Mouse (Mus musculus): ENCODE results near the gene Ube2f. TPM values are rescaled to one million over a fixed set of nuclear protein-coding genes. Genes with fewer than 3 reads are reported as not detected.

Ube2f gene
- total RNA-seq (2021), result 71.1 and 79.9 TPM in 2 replicates
- long read RNA-seq, full-length matches to known transcripts, result 64 of 79 reads
- long read RNA-seq, partial matches to known transcripts, result 1 of 79 reads
- long read RNA-seq, other reads (novel, unspliced or antisense), result 14 of 79 reads

DNA sequence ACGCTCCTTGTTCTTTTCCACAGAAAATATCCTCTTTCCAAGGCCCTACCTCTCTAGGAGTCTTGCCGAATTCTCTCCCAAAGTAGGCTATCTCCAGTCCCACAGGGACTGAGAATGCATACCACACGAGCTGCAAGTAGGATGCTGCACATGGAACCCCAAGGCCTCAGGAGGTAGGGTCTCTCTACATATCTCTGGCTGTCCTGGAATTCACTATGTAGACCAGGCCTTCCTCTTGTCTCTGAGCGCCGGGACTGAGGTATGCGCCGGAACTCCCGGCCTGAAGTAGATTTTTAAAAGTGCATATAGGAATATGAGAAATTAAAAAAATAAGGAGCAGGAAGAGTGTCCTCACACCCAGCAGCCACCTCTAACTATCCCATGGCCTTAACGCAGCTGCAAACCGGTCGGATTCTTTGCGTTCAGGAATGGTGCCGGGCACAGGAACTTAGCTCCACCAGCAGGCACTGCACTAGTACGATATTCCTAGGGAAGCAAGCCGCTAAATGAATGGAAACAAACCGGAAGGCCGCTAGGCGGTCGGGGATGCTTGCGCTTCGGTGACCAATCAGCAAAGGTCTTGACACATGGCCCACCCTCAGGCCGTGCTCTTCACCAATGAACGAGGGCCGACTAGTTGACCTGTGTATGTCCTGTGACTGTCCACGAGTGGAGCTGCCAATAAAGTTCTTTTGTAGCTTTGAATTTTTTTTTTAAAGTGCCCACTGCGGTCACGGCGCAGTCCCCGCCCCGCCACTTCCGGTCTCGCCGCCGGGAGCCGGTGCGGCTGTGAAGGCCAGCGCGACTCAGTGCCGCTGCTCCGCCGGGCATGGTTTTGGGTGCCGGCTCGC lies at the start of gene Ube2f:
TSS of gene Ube2f (plus strand) at position 741 of the 851 bp plus-strand sequence.
- DNase-seq, result peak; percentile 89

DNA sequence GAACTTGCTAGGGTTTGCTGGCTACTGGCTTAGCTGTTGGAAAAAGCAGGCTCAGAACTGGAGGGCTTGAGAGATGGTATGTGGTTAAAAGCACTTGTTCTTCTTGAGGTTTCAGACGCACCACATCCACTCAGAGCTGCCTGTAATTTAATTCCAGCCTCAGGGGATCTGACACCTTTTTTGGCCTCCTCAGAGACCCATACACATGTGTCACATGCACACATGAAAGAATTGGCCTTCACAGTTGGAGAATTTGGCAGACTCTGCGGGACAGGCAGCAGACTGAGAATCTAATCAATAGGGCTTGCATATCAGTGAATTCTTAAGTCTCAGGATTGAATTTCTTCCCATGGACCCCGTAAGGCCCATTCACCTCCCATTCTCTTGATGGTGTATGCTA lies 49.0 kb upstream of the Ube2f start:
- DNase-seq, result no peak

DNA sequence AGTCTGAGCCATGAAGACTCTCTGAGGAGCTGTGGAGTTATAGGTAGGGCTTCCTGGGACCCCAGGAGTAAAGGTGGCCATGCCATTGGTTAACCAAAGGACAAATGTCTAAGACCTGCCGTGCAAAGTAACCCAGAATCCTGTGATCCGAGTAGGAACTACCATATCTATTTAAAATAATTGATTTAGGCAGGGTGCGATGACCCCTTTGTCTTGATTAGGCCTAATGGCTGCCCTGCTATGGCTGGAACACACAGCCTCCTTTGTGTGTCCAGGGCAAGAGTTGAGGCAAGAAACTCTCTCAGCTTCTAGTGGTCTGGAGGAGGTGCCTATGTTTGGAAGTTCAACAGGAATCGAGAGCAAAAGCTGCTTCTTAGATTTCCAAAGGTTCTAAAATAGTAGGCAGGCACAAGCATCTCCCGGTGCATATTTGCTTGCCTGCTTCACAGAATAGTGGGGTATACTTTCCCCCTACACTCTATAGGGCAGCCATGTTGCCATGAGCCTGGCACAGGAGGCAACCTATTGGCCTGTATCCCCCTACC lies 45.8 kb upstream of the Ube2f start:
- no peak for DNase-seq

DNA sequence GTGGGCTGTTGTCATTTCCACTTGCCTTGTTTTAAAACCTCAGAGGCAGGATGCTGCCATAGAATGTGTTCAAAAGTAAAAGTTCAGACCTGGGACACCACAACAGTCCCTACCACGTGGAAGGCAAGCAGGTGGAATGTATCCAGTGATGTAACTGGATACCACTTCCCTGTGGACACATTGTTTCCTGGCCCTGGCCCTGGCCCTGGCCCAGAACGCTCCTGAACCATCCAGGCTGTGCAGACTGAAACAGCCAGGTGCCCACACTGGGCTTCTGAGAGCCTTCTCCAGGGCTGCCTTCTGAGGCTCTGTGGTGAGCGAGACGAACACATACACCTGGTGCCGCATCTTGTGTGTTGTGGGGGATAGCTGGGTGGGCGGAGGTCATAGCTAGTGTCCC lies 44.5 kb upstream of the Ube2f start:
- DNase-seq, result no peak

DNA sequence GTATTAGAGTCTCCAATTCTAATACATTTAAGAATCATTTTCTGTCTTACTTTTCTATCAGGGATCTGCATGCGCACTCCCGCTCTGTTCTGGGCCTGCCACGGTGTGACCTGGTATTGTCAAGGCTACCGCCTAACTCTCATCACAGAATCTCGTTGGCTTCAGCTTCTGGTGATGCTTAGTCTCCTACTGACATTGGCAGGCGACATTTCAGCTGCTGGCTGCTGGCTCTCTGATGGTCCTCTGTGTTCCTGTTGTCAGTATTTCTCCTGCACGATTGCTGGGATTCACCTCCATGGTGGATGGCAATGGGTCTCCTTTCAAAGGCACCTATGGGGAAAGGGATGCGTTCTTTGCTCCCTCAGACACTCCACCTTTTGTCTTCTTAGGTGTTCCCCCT lies 43.8 kb upstream of the Ube2f start:
- DNase-seq, result no peak

DNA sequence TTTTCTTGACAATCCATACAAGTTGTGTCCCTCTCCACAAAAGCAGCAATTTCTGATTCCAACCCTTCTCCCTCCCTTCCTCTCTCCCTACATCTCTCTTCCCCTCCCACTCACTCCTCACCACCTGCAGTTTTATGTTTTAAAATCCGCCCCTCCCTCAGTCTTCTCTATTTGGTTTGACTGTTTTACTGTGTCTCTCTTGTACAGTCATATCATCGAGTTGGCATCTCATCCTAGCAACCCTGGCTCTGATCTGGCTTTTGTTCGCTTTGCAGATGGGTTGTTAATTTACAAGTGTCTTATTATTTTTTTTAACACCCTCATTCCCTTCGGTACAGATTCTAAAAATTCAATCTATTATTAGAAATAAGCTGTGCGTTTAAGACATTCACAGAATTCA lies 43.2 kb upstream of the Ube2f start:
- DNase-seq, result no peak

DNA sequence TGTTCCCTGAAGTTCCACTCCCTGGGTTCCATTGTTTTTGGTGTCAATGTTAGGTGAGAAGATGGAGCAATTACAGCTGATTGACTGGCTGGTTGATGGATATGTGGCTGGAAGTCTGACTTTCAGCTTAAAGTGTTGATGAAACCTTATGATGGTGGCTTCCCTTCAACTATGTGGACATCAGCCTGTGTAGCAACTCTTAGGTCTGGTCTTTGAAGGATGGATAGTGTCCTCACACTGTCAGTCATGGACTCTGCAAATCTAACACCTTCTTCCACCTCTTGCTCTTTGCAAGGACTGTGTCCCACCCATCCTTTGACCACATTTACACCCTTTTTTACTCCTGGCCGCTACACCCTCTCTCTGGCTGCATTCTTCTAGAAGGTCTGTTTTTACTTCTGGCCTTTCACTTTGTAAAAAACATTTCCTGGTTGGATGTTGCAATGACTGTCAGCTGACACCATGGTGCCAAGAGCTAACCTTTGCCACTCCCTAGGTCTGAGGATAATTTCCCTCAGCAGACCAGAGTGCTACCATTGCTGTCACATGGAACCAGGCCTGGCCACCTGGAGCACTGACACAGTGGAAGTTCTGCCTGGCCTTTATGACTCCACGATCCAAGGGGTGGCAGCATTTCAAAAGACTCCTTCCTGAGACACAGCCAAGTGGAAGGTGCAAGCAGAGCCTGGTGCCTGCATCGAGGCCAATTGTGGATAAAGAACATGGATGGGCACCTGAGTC lies 42.6 kb upstream of the Ube2f start:
- DNase-seq, result no peak

DNA sequence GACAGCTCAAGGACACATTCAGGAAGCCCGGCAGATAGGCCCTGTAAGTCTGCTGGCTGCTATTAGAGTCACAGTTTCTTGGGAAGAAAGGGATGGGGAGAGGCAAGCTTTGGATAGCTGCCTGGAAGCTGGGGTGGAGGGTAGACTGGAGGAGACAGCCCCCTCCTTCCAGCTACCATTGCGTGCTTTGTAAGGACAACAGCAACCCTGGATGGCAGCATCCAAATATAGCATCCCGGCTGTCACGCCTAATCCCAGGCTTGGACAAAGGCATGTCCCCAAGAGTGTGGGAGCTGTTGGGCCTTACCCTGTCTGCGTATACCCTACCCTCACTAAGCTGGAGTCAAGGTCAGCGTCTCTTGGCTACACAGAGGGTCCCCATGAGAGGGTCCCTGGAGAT lies 40.8 kb upstream of the Ube2f start:
- no peak for DNase-seq

DNA sequence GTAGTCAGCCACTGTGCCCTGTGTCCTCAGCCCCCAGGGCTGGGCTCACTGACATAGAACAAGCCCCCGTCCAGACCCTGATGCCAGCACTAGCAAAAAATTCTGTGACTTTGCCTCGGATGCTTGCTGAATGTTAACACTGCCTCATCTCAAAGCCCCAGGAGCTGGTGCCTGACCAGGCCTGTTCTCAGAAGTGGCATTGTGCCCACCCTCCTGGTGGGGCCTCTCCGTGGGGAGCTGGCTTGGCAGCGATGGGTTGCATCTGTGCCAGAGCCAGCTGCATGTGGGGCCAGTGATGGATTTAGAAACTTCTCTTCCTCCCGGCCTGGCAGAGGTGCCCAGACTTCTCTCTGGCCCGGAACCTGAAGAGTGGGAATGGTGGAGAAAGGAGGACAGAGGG lies 40.3 kb upstream of the Ube2f start:
- DNase-seq, result peak; percentile 55

DNA sequence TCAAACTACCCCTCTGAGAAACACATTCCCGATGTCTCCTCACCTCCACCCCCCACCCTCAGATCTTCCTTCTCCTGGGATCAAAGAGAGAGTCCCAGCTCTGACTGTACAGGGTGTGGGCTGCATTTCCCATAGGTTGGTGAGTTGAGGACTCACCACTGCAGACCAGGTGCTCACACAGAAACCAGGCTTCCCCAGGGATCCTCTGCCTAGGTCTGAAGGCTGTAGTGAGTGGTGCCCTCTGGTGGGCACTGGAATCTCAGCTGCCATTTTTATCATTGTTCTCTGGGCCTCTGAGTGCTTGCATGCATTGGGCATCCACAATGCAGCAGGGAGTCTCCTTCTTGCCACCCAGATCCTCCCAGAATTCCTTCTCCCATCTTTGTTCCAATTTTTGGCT lies 39.0 kb upstream of the Ube2f start:
- DNase-seq, result peak; percentile 45

DNA sequence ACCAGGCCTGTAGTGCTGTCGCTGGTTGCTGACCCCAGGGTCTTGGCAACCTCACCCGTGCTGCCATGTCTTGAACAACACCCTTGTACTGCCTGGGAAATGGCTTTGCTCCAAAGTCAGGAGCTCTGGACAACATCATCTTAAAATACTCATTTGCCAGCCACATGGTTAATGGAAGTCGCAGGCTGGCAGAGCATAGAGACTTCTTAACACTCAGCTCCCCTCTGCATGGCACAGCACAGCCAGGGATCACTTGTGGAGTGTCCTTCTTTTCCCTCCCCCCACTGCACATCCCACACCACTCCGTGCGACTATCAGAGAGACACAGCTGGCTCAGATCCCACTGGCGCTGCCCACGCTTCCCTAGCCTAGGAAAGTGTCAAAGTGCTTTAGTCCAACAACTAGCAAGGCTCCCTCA lies 38.5 kb upstream of the Ube2f start:
- DNase-seq, result peak; percentile 20

DNA sequence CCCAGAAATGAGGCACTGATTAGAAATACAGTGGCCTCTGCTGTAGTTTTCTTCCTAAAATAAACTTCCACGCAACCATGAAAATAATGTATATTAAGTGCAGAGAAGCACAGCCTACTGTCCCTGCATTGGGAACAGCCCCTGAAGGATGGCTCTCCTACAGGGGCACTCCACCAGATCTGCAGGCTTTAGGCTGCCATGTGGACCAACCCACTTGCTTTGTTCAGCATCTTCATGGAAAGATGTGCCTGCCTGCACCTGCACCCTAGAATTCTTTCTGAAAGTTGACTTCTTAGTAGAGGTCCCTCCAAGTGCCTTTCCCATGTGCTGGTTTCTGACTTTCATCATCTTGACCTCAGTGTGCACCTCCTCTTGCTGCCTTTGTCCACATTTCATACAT lies 34.8 kb upstream of the Ube2f start:
- no peak for DNase-seq

DNA sequence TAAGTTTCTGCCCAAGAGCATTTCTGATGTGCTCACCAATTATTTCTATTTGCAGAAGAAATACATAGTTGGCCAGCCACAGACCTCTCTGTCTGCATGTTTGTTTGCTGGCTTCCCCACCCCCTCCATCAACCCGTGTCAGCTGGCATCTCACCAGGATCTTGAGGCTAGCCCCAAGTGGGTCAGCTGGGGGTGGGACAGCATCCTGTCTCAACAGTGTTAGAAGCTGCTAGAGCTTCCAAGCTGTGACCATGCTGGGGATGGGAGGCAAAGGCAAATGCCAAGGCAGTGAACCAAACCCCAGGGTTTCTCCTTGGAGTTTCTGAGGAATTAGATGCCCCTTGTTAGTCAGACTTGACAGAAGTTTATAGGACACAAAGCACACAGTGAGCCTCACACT lies 34.1 kb upstream of the Ube2f start:
- DNase-seq, result no peak

DNA sequence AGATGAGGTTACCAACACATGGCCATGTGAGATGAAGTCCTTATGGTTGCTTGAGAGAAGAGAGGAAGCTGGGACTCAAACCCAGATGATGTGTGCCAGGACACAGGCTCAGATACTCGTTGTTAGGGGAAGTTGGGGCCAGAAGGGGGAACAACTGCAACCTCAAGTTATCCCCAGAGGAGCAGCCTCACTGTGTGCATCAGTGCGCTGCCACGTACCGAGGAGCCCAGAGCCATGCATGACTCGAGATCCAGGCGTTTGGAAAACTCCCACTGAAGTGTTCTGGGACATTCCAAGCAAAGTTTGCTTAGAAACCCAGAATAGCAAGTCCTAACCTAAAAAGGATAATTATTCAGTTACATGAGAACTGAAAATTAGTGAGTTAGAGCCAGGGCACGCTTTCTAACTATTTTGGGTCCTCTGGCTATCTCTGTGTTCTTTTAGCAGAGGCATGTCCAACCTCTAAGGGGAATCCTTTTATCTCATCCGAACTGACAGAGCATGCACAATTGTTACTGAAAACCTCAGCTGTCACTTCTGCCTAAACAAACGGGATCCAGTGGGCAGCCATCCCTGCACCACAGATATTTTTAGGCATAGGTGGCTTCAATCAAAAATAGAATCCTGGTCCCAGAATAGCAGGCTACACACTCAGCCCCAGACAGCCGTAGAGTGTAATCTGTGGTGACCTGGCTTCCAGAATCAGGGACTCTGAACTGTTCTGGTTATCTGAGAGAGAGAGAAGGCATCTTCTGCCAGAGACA lies 33.4 kb upstream of the Ube2f start:
- no peak for DNase-seq

DNA sequence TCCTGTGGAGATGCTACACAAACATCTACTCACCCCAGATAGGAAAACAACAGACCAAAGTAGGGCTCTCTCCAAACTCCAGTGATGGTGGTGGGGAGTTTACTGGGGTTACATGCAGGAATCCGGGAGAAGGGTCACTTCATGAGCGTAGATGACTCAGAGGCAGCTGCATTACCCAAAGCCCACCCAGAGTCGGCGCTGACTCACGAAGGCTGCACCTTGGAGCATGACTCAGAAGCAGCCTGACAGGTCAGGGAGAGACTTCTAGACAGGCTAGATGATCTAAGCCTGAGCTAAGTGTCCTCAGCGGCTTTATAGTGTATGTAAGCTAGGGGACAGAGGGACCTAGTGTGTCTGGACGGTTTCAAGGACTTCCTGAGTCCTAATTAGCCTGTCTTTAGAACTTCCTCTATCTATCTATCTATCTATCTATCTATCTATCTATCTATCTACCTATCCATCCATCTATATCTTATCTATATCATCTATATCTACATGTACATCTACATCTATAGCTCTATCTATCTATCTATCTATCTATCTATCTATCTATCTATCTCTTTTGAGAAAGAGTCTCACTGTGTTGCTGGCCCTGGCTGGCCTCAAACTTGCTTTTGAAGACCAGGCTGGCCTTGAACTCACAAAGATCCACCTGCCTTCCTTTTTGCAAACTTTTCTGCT lies 30.3 kb upstream of the Ube2f start:
- peak; percentile 21 for DNase-seq

DNA sequence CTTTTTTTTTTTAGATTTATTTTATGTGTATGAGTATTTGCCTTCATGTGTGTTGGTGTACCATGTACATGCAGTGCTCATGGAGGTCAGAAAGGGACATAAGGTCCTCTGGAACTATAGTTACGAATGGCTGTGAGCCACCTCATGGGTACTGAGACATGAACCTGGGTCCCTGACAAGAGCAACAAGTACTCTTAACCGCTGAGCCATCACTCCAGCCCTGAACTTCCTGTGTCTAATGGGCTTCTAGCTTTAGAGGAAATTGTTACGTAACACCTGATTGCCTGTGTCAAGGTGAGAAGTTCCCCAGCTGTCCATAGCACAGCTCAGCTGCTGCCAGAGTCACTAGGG lies 29.8 kb upstream of the Ube2f start:
- DNase-seq, result no peak

DNA sequence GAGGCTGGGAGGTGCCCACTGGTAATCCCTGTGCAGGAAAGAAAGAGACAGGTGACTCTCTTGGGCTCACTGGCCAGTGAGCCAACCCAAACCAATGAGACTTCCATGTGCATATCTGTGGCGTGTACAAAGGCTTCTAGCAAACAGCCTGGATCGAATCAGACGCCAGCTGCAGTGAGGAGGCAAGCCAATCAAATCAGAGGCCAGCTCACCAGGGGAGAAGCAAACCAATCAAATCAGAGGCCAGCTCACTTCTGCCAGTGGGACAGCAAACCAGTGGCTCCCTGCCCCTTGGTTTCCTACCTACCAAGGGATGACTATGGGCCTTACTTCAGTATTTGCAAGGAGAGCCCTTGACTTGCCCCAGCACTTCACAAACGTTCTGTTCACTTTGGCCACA lies 23.5 kb upstream of the Ube2f start:
- no peak for DNase-seq

DNA sequence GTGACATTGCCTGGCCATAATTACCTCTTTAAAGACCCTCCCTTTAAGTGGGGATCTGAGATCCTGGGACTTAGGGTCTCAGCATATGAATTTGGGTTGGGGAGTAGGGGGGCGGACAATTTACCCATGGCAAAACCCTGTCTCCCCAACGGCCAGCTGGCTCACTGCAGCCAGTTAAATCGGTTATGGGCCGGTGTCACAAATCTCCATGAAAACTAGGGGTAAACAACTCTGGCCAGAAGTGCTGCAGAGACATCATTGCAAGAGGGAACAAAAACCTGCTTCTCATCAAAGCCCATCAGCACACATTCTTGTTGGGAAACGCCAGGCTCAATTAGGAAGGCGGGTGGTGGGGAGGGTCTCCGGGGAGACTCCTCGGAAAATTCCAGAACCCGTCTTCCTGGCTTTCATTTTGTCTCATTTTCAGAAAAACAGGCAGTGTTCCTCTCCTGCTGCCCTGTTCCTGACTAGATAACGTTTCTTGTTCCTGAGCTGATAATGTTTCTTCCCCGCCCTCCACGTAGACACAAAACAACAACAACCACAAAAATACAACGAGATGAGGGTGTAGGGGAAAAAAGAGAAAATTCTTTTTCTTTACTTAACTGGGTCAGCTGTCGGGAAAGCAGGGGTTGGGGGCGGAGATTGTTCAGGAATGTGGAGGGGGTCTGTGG lies 22.6 kb upstream of the Ube2f start:
- no peak for DNase-seq

DNA sequence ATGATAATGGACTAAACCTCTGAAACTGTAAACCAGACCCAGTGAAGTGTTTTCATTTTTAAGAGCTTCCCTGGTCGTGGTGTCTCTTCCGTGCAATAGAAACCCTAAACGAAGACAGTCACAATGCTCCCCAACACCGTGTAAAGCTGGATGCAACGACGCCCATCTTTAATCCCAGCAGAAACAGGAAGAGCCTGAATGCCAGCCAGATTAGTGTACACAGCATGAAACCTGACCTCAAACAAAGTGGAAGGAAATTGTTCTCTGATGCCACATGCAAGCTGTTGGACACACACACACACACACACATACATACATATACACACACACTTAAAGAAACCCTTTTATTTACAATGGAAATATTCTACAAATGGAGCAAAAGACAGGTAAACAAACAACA lies 19.0 kb upstream of the Ube2f start:
- DNase-seq, result no peak

DNA sequence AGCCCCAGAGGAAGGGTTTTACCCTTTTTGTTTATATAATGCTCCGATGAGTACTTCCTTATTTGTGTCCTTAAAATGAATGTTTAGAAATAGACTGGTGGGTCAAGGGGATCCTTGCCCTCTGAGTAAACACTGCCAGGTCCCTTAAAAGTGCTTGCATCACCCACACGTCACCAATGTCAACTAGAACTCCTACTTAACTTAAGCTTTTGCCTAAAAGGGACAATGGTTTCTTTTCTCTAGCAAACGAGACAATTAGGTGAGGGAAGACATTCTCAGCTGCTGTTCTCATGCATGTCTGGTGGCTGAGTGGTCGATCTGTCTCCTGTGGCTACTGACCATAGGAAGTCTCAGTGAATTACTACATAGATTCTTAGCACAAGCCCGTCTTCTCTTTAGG lies 18.2 kb upstream of the Ube2f start:
- DNase-seq, result no peak

DNA sequence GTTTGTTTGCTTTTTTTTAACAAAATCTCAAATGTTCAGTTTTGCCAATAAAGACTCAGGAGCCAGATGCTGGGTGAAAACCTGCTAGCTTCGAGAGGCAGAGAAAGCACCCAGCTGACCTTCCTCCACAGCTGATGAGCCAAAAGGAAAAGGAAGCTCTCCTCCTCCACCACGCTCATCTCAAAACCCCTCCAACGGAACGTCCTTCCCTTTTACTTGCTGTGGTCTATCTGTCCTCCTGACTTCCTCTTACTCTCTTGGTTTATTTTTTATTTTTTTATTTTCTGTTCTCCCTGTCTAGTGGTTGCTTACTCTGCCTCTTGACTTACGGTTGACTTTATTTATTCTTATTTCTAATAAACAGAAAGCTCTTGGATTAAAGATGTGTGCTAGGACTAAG lies 14.7 kb upstream of the Ube2f start:
- no peak for DNase-seq

Measured in adrenal gland, postnatal 25 days (tissue).